Mouse (Mus musculus) neural tube, embryonic 12.5 days (tissue): ENCODE measurements at regions not wholly inside any gene's neighbourhood (a gene's known extent, or its start where the extent isn't known, plus 50 kb on each side); places are given as distances from the start of the nearest gene placed in this dataset.
"Not testable (repeated sequence)": the region's sequence is repeated elsewhere in the genome, so short reads cannot be mapped to it uniquely, and the experiment has no call there.

Source experiments
- ATAC-seq: fragments of 200-750 bp; cut with Nextera tagmentation; 2 replicates; pipeline ENCODE4 v1.8.0; 2017; ENCODE audit warnings: low read depth, mild to moderate bottlenecking, moderate TSS enrichment, moderate library complexity; ENCODE audit not compliant: low FRiP score
- H3K27ac ChIP-seq: fragments of 300-500 bp; sonication (generic); 2 replicates; pipeline ENCODE4 v1.5.1; 2016
- H3K27me3 ChIP-seq: fragments of 300-500 bp; sonication (generic); replicated peaks from 2 replicates; pipeline ENCODE4 v1.6.1; 2016; ENCODE audit warnings: mild to moderate bottlenecking
- H3K36me3 ChIP-seq: fragments of 300-500 bp; sonication (generic); 2 replicates; pipeline ENCODE4 v1.6.1; 2016; ENCODE audit warnings: mild to moderate bottlenecking
- H3K4me1 ChIP-seq: fragments of 300-500 bp; sonication (generic); 2 replicates; pipeline ENCODE4 v1.6.1; 2016
- H3K4me2 ChIP-seq: fragments of 300-500 bp; sonication (generic); replicated peaks from 2 replicates; pipeline ENCODE4 v1.6.1; 2016; ENCODE audit warnings: mild to moderate bottlenecking
- H3K4me3 ChIP-seq: fragments of 300-500 bp; sonication (generic); 2 replicates; pipeline ENCODE4 v1.5.1; 2016
- H3K9ac ChIP-seq: fragments of 300-500 bp; sonication (generic); 2 replicates; pipeline ENCODE4 v1.6.1; 2016; ENCODE audit warnings: mild to moderate bottlenecking
- H3K9me3 ChIP-seq: fragments of 300-500 bp; sonication (generic); 2 replicates; pipeline ENCODE4 v1.6.1; 2016; ENCODE audit warnings: mild to moderate bottlenecking
- WGBS: fragments of 180-500 bp; shearing (Covaris S2); methylation state at CpG from one replicate; pipeline ENCODE4 v1.1.7; 2016; 5-methylcytosine and 5-hydroxymethylcytosine counted together

GRCm38 (mm10) chr14:52720640-52721039 lies 225.1 kb upstream of the Olfr1507 start:
- H3K27ac ChIP-seq: no peak overlapping the region
- no peaks in the 10 kb centered on the region for H3K27me3 ChIP-seq
- H3K4me2 ChIP-seq: no peak overlapping the region
- no peaks in the 10 kb centered on the region for H3K36me3 ChIP-seq
- H3K9me3 ChIP-seq: no peaks in the 10 kb centered on the region
- no peak for ATAC-seq
- H3K4me3 ChIP-seq: no peak overlapping the region
- WGBS: 89% methylated on average over 9 of the region's 9 CpGs
- H3K9ac ChIP-seq: no peak overlapping the region
- no peaks in the 10 kb centered on the region for H3K4me1 ChIP-seq

GRCm38 (mm10) chr14:52700851-52701250 lies 205.3 kb upstream of the Olfr1507 start:
- not testable (repeated sequence) for H3K27me3 ChIP-seq, H3K9ac ChIP-seq, H3K9me3 ChIP-seq, H3K4me1 ChIP-seq, H3K36me3 ChIP-seq, H3K4me2 ChIP-seq, ATAC-seq, H3K27ac ChIP-seq, H3K4me3 ChIP-seq
- WGBS: 83% methylated on average over 1 of the region's 1 CpGs

- not testable (repeated sequence) for H3K4me2 ChIP-seq, ATAC-seq, H3K36me3 ChIP-seq, H3K27me3 ChIP-seq, H3K4me1 ChIP-seq, H3K27ac ChIP-seq, H3K9ac ChIP-seq, H3K4me3 ChIP-seq, H3K9me3 ChIP-seq
- no CpG with 5 or more reads among the region's 1 CpGs for WGBS
Measured at GRCm38 (mm10) chr14:52683636-52684035, 188.1 kb upstream of the Olfr1507 start.

- Histone ChIP-seq H3K9ac (no peak overlapping the region), H3K27me3 (no peaks in the 10 kb centered on the region), H3K4me2 (no peak overlapping the region), H3K27ac (no peak overlapping the region), H3K4me1 (no peaks in the 10 kb centered on the region), H3K9me3 (no peaks in the 10 kb centered on the region), H3K36me3 (no peaks in the 10 kb centered on the region), H3K4me3 (no peak overlapping the region)
- WGBS: 66% methylated on average over 6 of the region's 6 CpGs
- no peak for ATAC-seq
Measured at GRCm38 (mm10) chr14:52654355-52654754, 158.8 kb upstream of the Olfr1507 start.

GRCm38 (mm10) chr14:52638179-52638578 lies 142.6 kb upstream of the Olfr1507 start:
- H3K27me3 ChIP-seq: no peaks in the 10 kb centered on the region
- H3K9me3 ChIP-seq: no peaks in the 10 kb centered on the region
- no peak overlapping the region for H3K27ac ChIP-seq
- H3K4me2 ChIP-seq: no peak overlapping the region
- ATAC-seq: no peak
- H3K36me3 ChIP-seq: no peaks in the 10 kb centered on the region
- H3K9ac ChIP-seq: no peak overlapping the region
- no peak overlapping the region for H3K4me3 ChIP-seq
- no peaks in the 10 kb centered on the region for H3K4me1 ChIP-seq
- 69% methylated on average over 2 of the region's 2 CpGs for WGBS

GRCm38 (mm10) chr14:52622184-52622583 lies 126.6 kb upstream of the Olfr1507 start:
- Histone ChIP-seq H3K9ac (no peak overlapping the region), H3K4me1 (no peaks in the 10 kb centered on the region), H3K27ac (no peak overlapping the region), H3K36me3 (no peaks in the 10 kb centered on the region), H3K9me3 (peaks cover 9% of the 10 kb centered on the region; the same call in 1 of the 2 replicates), H3K27me3 (no peaks in the 10 kb centered on the region), H3K4me2 (no peak overlapping the region), H3K4me3 (no peak overlapping the region)
- no peak for ATAC-seq
- WGBS: 44% methylated on average over 4 of the region's 4 CpGs

- no peaks in the 10 kb centered on the region for H3K27me3 ChIP-seq
- no peaks in the 10 kb centered on the region for H3K36me3 ChIP-seq
- WGBS: 51% methylated on average over 3 of the region's 3 CpGs
- no peak overlapping the region for H3K4me2 ChIP-seq
- H3K4me1 ChIP-seq: no peaks in the 10 kb centered on the region
- H3K9ac ChIP-seq: no peak overlapping the region
- no peak for ATAC-seq
- 0 out of 2 replicates have a peak, but pooled peaks cover 12% of the 10 kb centered on the region for H3K9me3 ChIP-seq
- H3K4me3 ChIP-seq: no peak overlapping the region
- H3K27ac ChIP-seq: no peak overlapping the region
Measured at GRCm38 (mm10) chr14:52580319-52580718, 84.8 kb upstream of the Olfr1507 start.

- no peak overlapping the region for H3K27ac ChIP-seq
- WGBS: 81% methylated on average over 5 of the region's 5 CpGs
- no peak overlapping the region for H3K4me2 ChIP-seq
- H3K9me3 ChIP-seq: no peaks in the 10 kb centered on the region
- H3K4me1 ChIP-seq: no peaks in the 10 kb centered on the region
- no peak overlapping the region for H3K9ac ChIP-seq
- no peak for ATAC-seq
- H3K27me3 ChIP-seq: no peaks in the 10 kb centered on the region
- H3K36me3 ChIP-seq: no peaks in the 10 kb centered on the region
- no peak overlapping the region for H3K4me3 ChIP-seq
Measured at GRCm38 (mm10) chr14:52566920-52567319, 71.4 kb upstream of the Olfr1507 start.

- no peaks in the 10 kb centered on the region for H3K36me3 ChIP-seq
- H3K4me1 ChIP-seq: no peaks in the 10 kb centered on the region
- H3K4me3 ChIP-seq: no peak overlapping the region
- no peak overlapping the region for H3K27ac ChIP-seq
- H3K4me2 ChIP-seq: no peak overlapping the region
- no peak overlapping the region for H3K9ac ChIP-seq
- H3K27me3 ChIP-seq: no peaks in the 10 kb centered on the region
- no peaks in the 10 kb centered on the region for H3K9me3 ChIP-seq
- ATAC-seq: no peak
- WGBS: 73% methylated on average over 4 of the region's 4 CpGs
Measured at GRCm38 (mm10) chr14:52565606-52566005, 70.1 kb upstream of the Olfr1507 start.

GRCm38 (mm10) chr14:52556340-52556739 lies 60.8 kb upstream of the Olfr1507 start:
- not testable (repeated sequence) for H3K4me1 ChIP-seq, H3K4me2 ChIP-seq, ATAC-seq, H3K4me3 ChIP-seq, H3K9me3 ChIP-seq, H3K9ac ChIP-seq, H3K27ac ChIP-seq, H3K27me3 ChIP-seq, H3K36me3 ChIP-seq
- WGBS: 95% methylated on average over 13 of the region's 13 CpGs

GRCm38 (mm10) chr14:52553399-52553798 lies 57.9 kb upstream of the Olfr1507 start:
- H3K4me3 ChIP-seq: no peak overlapping the region
- H3K4me1 ChIP-seq: no peaks in the 10 kb centered on the region
- no peak overlapping the region for H3K9ac ChIP-seq
- no peaks in the 10 kb centered on the region for H3K27me3 ChIP-seq
- H3K9me3 ChIP-seq: 0 out of 2 replicates have a peak, but pooled peaks cover 3% of the 10 kb centered on the region
- no peak for ATAC-seq
- H3K36me3 ChIP-seq: no peaks in the 10 kb centered on the region
- no peak overlapping the region for H3K4me2 ChIP-seq
- no peak overlapping the region for H3K27ac ChIP-seq

- no peak for ATAC-seq
- Histone ChIP-seq H3K9me3 (no peaks in the 10 kb centered on the region), H3K9ac (no peak overlapping the region), H3K36me3 (no peaks in the 10 kb centered on the region), H3K27me3 (no peaks in the 10 kb centered on the region), H3K4me2 (no peak overlapping the region), H3K27ac (no peak overlapping the region), H3K4me3 (no peak overlapping the region), H3K4me1 (no peaks in the 10 kb centered on the region)
- WGBS: 63% methylated on average over 1 of the region's 1 CpGs
Measured at GRCm38 (mm10) chr14:52547933-52548332, 52.4 kb upstream of the Olfr1507 start.
